Mouse (Mus musculus): ENCODE data around the gene Hs6st2. TPM values are rescaled to one million over a fixed set of nuclear protein-coding genes. Genes with fewer than 3 reads are reported as not detected.

Hs6st2 gene
- polyA plus RNA-seq, 1 experiment, result not detected

GRCm38 (mm10) chrX:51680428-51681169 is 1.1 kb downstream of the Hs6st2 start:
- H3K27me3 ChIP-seq (ENCODE audit: control insufficient read depth), result peaks cover 53% of the 10 kb centered on the region

GRCm38 (mm10) chrX:51679601-51680427 is 1.8 kb downstream of the Hs6st2 start:
- peaks cover 20% of the 10 kb centered on the region for H3K9me3 ChIP-seq (ENCODE audit: control insufficient read depth, low read length)
- no peaks in the 10 kb centered on the region for H3K36me3 ChIP-seq (ENCODE audit: control insufficient read depth)
- no peaks in the 10 kb centered on the region for H3K4me1 ChIP-seq (ENCODE audit: control insufficient read depth)
- H3K27me3 ChIP-seq (ENCODE audit: control insufficient read depth), result peaks cover 53% of the 10 kb centered on the region
- TF ChIP-seq TAL1 (IDR thresholded peaks at IDR 0.05; ENCODE audit: low read length) (no peak), GATA1 (IDR thresholded peaks at IDR 0.05; ENCODE audit: low read length) (no peak)
- no peak overlapping the region for H3K4me3 ChIP-seq (replicated peaks)

More at GRCm38 (mm10) chrX:51680428-51681169, 1.1 kb downstream of the Hs6st2 start:
- Histone ChIP-seq H3K4me3 (replicated peaks) (no peak overlapping the region), H3K9me3 (ENCODE audit: control insufficient read depth, low read length) (peaks cover 20% of the 10 kb centered on the region), H3K36me3 (ENCODE audit: control insufficient read depth) (no peaks in the 10 kb centered on the region), H3K4me1 (ENCODE audit: control insufficient read depth) (peaks cover under 1% of the 10 kb centered on the region; the same call in 1 of the 2 replicates)
- TF ChIP-seq TAL1 (IDR thresholded peaks at IDR 0.05; ENCODE audit: low read length) (no peak), GATA1 (IDR thresholded peaks at IDR 0.05; ENCODE audit: low read length) (no peak)

- no peaks in the 10 kb centered on the region for H3K9me3 ChIP-seq (ENCODE audit: control insufficient read depth, low read length)
- H3K36me3 ChIP-seq (ENCODE audit: control insufficient read depth), result no peaks in the 10 kb centered on the region
- H3K4me1 ChIP-seq (ENCODE audit: control insufficient read depth), result no peaks in the 10 kb centered on the region
These were observed 23.4 kb downstream of the Hs6st2 start for GRCm38 (mm10) chrX:51658236-51658635.

GRCm38 (mm10) chrX:51642661-51643257 is 38.9 kb downstream of the Hs6st2 start:
- Histone ChIP-seq H3K27me3 (ENCODE audit: control insufficient read depth) (no peaks in the 10 kb centered on the region), H3K9me3 (ENCODE audit: control insufficient read depth, low read length) (no peaks in the 10 kb centered on the region), H3K4me1 (ENCODE audit: control insufficient read depth) (no peaks in the 10 kb centered on the region), H3K4me3 (replicated peaks) (no peak overlapping the region), H3K36me3 (ENCODE audit: control insufficient read depth) (no peaks in the 10 kb centered on the region)
- TF ChIP-seq GATA1 (IDR thresholded peaks at IDR 0.05; ENCODE audit: low read length), result no peak
- no peak for TF ChIP-seq TAL1 (IDR thresholded peaks at IDR 0.05; ENCODE audit: low read length)

More at GRCm38 (mm10) chrX:51658236-51658635, 23.4 kb downstream of the Hs6st2 start:
- H3K4me3 ChIP-seq (replicated peaks), result no peak overlapping the region
- peaks cover 2% of the 10 kb centered on the region; the same call in 1 of the 2 replicates for H3K27me3 ChIP-seq (ENCODE audit: control insufficient read depth)
- no peak for TF ChIP-seq TAL1 (IDR thresholded peaks at IDR 0.05; ENCODE audit: low read length)
- no peak for TF ChIP-seq GATA1 (IDR thresholded peaks at IDR 0.05; ENCODE audit: low read length)

GRCm38 (mm10) chrX:51635756-51636155 is 45.9 kb downstream of the Hs6st2 start:
- no peaks in the 10 kb centered on the region for H3K9me3 ChIP-seq (ENCODE audit: control insufficient read depth, low read length)
- H3K4me1 ChIP-seq (ENCODE audit: control insufficient read depth), result no peaks in the 10 kb centered on the region
- TF ChIP-seq GATA1 (IDR thresholded peaks at IDR 0.05; ENCODE audit: low read length) (no peak), TAL1 (IDR thresholded peaks at IDR 0.05; ENCODE audit: low read length) (no peak)
- no peaks in the 10 kb centered on the region for H3K36me3 ChIP-seq (ENCODE audit: control insufficient read depth)
- H3K4me3 ChIP-seq (replicated peaks), result no peak overlapping the region
- no peaks in the 10 kb centered on the region for H3K27me3 ChIP-seq (ENCODE audit: control insufficient read depth)

GRCm38 (mm10) chrX:51631376-51631775 is 50.3 kb downstream of the Hs6st2 start:
- Histone ChIP-seq H3K9me3 (ENCODE audit: control insufficient read depth, low read length) (no peaks in the 10 kb centered on the region), H3K4me3 (replicated peaks) (no peak overlapping the region), H3K27me3 (ENCODE audit: control insufficient read depth) (no peaks in the 10 kb centered on the region), H3K4me1 (ENCODE audit: control insufficient read depth) (no peaks in the 10 kb centered on the region), H3K36me3 (ENCODE audit: control insufficient read depth) (no peaks in the 10 kb centered on the region)
- TF ChIP-seq GATA1 (IDR thresholded peaks at IDR 0.05; ENCODE audit: low read length) (no peak), TAL1 (IDR thresholded peaks at IDR 0.05; ENCODE audit: low read length) (no peak)

- Histone ChIP-seq H3K27me3 (ENCODE audit: control insufficient read depth) (no peaks in the 10 kb centered on the region), H3K36me3 (ENCODE audit: control insufficient read depth) (no peaks in the 10 kb centered on the region), H3K9me3 (ENCODE audit: control insufficient read depth, low read length) (no peaks in the 10 kb centered on the region), H3K4me1 (ENCODE audit: control insufficient read depth) (no peaks in the 10 kb centered on the region), H3K4me3 (replicated peaks) (no peak overlapping the region)
- TF ChIP-seq GATA1 (IDR thresholded peaks at IDR 0.05; ENCODE audit: low read length) (no peak), TAL1 (IDR thresholded peaks at IDR 0.05; ENCODE audit: low read length) (no peak)
These were observed 67.2 kb downstream of the Hs6st2 start for GRCm38 (mm10) chrX:51614384-51615004.

- no peaks in the 10 kb centered on the region for H3K27me3 ChIP-seq (ENCODE audit: control insufficient read depth)
- H3K9me3 ChIP-seq (ENCODE audit: control insufficient read depth, low read length), result no peaks in the 10 kb centered on the region
- no peaks in the 10 kb centered on the region for H3K4me1 ChIP-seq (ENCODE audit: control insufficient read depth)
- no peaks in the 10 kb centered on the region for H3K36me3 ChIP-seq (ENCODE audit: control insufficient read depth)
- H3K4me3 ChIP-seq (replicated peaks), result no peak overlapping the region
- TF ChIP-seq TAL1 (IDR thresholded peaks at IDR 0.05; ENCODE audit: low read length) (no peak), GATA1 (IDR thresholded peaks at IDR 0.05; ENCODE audit: low read length) (no peak)
These were observed 70.9 kb downstream of the Hs6st2 start for GRCm38 (mm10) chrX:51610743-51611142.

Data from erythroblast, embryonic 14.5 days (primary cell).